Mouse (Mus musculus) ovary, postnatal 10 days (tissue): ENCODE results near the gene Rps19bp1.
A peak's percentile ranks its signal among the peaks of the same experiment; 100 is the strongest.

ENCODE experiments used
- DNase-seq: peaks from one replicate; pipeline ENCODE4 v3.0.0; 2022; ENCODE audit warnings: low spot score

Rps19bp1 gene

GRCm38 (mm10) chr15:80256656-80257601, 7.2 kb downstream of the Rps19bp1 start:
- no peak for DNase-seq

GRCm38 (mm10) chr15:80256242-80256641, 7.9 kb downstream of the Rps19bp1 start:
- no peak for DNase-seq

GRCm38 (mm10) chr15:80255646-80256121, 8.4 kb downstream of the Rps19bp1 start:
- DNase-seq, result peak; percentile 48

- peak; percentile 98 for DNase-seq
These were observed 9.1 kb downstream of the Rps19bp1 start, which contains the start of gene Atf4 for GRCm38 (mm10) chr15:80254847-80255645. Gene Atf4, plus strand, starts transcription at chr15:80255184.

GRCm38 (mm10) chr15:80254207-80254606, 9.9 kb downstream of the Rps19bp1 start:
- DNase-seq, result no peak

- no peak for DNase-seq
These were observed 10.6 kb downstream of the Rps19bp1 start for GRCm38 (mm10) chr15:80253530-80253929.

- DNase-seq, result no peak
These were observed 13.5 kb downstream of the Rps19bp1 start for GRCm38 (mm10) chr15:80250586-80250985.

GRCm38 (mm10) chr15:80249672-80250071, 14.4 kb downstream of the Rps19bp1 start:
- no peak for DNase-seq

GRCm38 (mm10) chr15:80248596-80248995, 15.5 kb downstream of the Rps19bp1 start:
- DNase-seq, result no peak

- no peak for DNase-seq
These were observed 16.0 kb downstream of the Rps19bp1 start for GRCm38 (mm10) chr15:80248135-80248534.

GRCm38 (mm10) chr15:80235535-80235934, 28.6 kb downstream of the Rps19bp1 start, which contains the start of gene AC140267.1:
Gene AC140267.1, plus strand, starts transcription at chr15:80235835.
- DNase-seq, result no peak

- peak; percentile 84 for DNase-seq
These were observed 30.2 kb downstream of the Rps19bp1 start, which contains the start of gene Mief1 for GRCm38 (mm10) chr15:80233733-80234509. Gene Mief1, plus strand, starts transcription at chr15:80234018.

GRCm38 (mm10) chr15:80233053-80233452, 31.1 kb downstream of the Rps19bp1 start:
- no peak for DNase-seq

- no peak for DNase-seq
These were observed 31.8 kb downstream of the Rps19bp1 start for GRCm38 (mm10) chr15:80232331-80232730.

GRCm38 (mm10) chr15:80228071-80228800, 35.9 kb downstream of the Rps19bp1 start:
- DNase-seq, result no peak

- no peak for DNase-seq
These were observed 38.3 kb downstream of the Rps19bp1 start for GRCm38 (mm10) chr15:80225796-80226195.

GRCm38 (mm10) chr15:80225208-80225607, 38.9 kb downstream of the Rps19bp1 start:
- DNase-seq, result peak; percentile 38

- no peak for DNase-seq
These were observed 40.4 kb downstream of the Rps19bp1 start for GRCm38 (mm10) chr15:80223751-80224150.

GRCm38 (mm10) chr15:80221031-80221430, 43.1 kb downstream of the Rps19bp1 start:
- DNase-seq, result no peak

- DNase-seq, result no peak
These were observed 44.1 kb downstream of the Rps19bp1 start for GRCm38 (mm10) chr15:80219705-80220657.
